Comparison of ENCODE assay signal across 12 mouse cellular contexts in genomic region chr1:181010171-181010932, GRCm38 (mm10). TPM values are rescaled to one million over a fixed set of nuclear protein-coding genes. Genes with fewer than 3 reads are reported as not detected.
DNase-seq lines count a peak whose midpoint lies in the region; ATAC-seq and TF ChIP-seq lines count a peak whose summit lies in the region.
"Had no signal": no experiment of that assay in that cellular context is flagged by ENCODE, and none has a peak within 500 bp of the region (broad histone marks: within the 10 kb centered on the region; RNA-seq: fewer than 3 reads in every experiment).

No protein-coding gene starts in this region.

- H3K9ac ChIP-seq in heart, embryonic 13.5 days, result 0 out of 2 replicates have a peak overlapping the region, but pooled peaks have one; percentile 1
- 0 out of 2 replicates have a peak overlapping the region, but pooled peaks have one; percentile 25 for H3K9ac ChIP-seq in limb, embryonic 13.5 days
- H3K9ac ChIP-seq: forebrain, embryonic 15.5 days had no signal

- no peak overlapping the region for H3K4me2 ChIP-seq in heart, embryonic 13.5 days
- H3K4me2 ChIP-seq in limb, embryonic 13.5 days (replicated peaks), result no peak overlapping the region
- H3K4me2 ChIP-seq: forebrain, embryonic 15.5 days had no signal

- no peak for TF ChIP-seq CTCF in embryonic fibroblast, embryonic 13.5 days (IDR thresholded peaks at IDR 0.05; ENCODE audit: borderline replicate concordance, insufficient read depth, low read length)

- peaks cover 27% of the 10 kb centered on the region for H3K4me1 ChIP-seq in heart, embryonic 13.5 days
- H3K4me1 ChIP-seq in embryonic fibroblast, embryonic 13.5 days (ENCODE audit: control insufficient read depth, insufficient read depth, low read length), result peaks cover 17% of the 10 kb centered on the region
- peaks cover 6% of the 10 kb centered on the region for H3K4me1 ChIP-seq in limb, embryonic 13.5 days

- H3K36me3 ChIP-seq in heart, embryonic 13.5 days, result no peaks in the 10 kb centered on the region
- H3K36me3 ChIP-seq in limb, embryonic 13.5 days, result no peaks in the 10 kb centered on the region
- H3K36me3 ChIP-seq: forebrain, embryonic 15.5 days had no signal

- no peak for ATAC-seq in heart, embryonic 13.5 days (ENCODE audit: extremely low read depth, insufficient number of reproducible peaks, low FRiP score, low TSS enrichment)
- no peak for ATAC-seq in limb, embryonic 13.5 days (ENCODE audit: low FRiP score, low read depth)
- ATAC-seq: forebrain, embryonic 15.5 days had no signal

- peaks cover 5% of the 10 kb centered on the region; the same call in 1 of the 2 replicates for H3K27me3 ChIP-seq in heart, embryonic 13.5 days (replicated peaks)
- no peaks in the 10 kb centered on the region for H3K27me3 ChIP-seq in limb, embryonic 13.5 days
- H3K27me3 ChIP-seq: forebrain, embryonic 15.5 days had no signal

- H3K27ac ChIP-seq in heart, embryonic 13.5 days (replicated peaks), result peak overlapping the region; percentile 13
- H3K27ac ChIP-seq in embryonic fibroblast, embryonic 13.5 days (ENCODE audit: insufficient read depth, low read length), result peak overlapping the region; percentile 43
- H3K27ac ChIP-seq in limb, embryonic 13.5 days, result no peak overlapping the region
- H3K27ac ChIP-seq: forebrain, embryonic 15.5 days had no signal

- H3K9me3 ChIP-seq in heart, embryonic 13.5 days, result no peaks in the 10 kb centered on the region
- no peaks in the 10 kb centered on the region for H3K9me3 ChIP-seq in limb, embryonic 13.5 days
- H3K9me3 ChIP-seq: forebrain, embryonic 15.5 days had no signal

- 57% methylated on average over 4 of the region's 4 CpGs for WGBS in heart, embryonic 13.5 days
- 61% methylated on average over 4 of the region's 4 CpGs for WGBS in limb, embryonic 13.5 days

- TF ChIP-seq POLR2A in embryonic fibroblast, embryonic 13.5 days (IDR thresholded peaks at IDR 0.05; ENCODE audit: low read depth, low read length), result no peak

- no peak for DNase-seq in heart, adult 18-20 months
- peak; percentile 26 for DNase-seq in lung, postnatal 36 days
- DNase-seq in lung, postnatal 4 days, result no peak
- no peak for DNase-seq in frontal cortex, postnatal 10 days (ENCODE audit: low spot score in 2 of 2)
- DNase-seq: spleen, adult 18-20 months had no signal

- no peak overlapping the region for H3K4me3 ChIP-seq in heart, embryonic 13.5 days
- H3K4me3 ChIP-seq in embryonic fibroblast, embryonic 13.5 days (ENCODE audit: insufficient read depth, low read length), result no peak overlapping the region
- no peak overlapping the region for H3K4me3 ChIP-seq in limb, embryonic 13.5 days
- H3K4me3 ChIP-seq: forebrain, embryonic 15.5 days had no signal

RNA-seq across cellular contexts. Expression of gene Ephx1, which starts 10.4 kb away (rescaled TPM):
- polyA plus RNA-seq in heart, embryonic 13.5 days (2015; fragmentation: Nextera tagmentation; extraction: Ambion mirVana), result 5.6 and 6.0 TPM in 2 replicates
- 10 to 100 TPM; 28.7 to 37.5 TPM for total RNA-seq in heart, adult 18-20 months (2021)
- 156 and 205 TPM in 2 replicates for polyA plus RNA-seq in embryonic fibroblast, embryonic 13.5 days (2011; ENCODE audit: insufficient read length, low read depth, missing spikeins)
- polyA plus RNA-seq in limb, embryonic 13.5 days (2015; fragmentation: Nextera tagmentation; extraction: Ambion mirVana), result 4.2 and 4.3 TPM in 2 replicates

RNA-seq across cellular contexts. Expression of gene 9130409I23Rik, which starts 40.7 kb away (rescaled TPM):
- polyA plus RNA-seq in heart, embryonic 13.5 days (2015; fragmentation: Nextera tagmentation; extraction: Ambion mirVana), result not detected in 2 replicates
- total RNA-seq in heart, adult 18-20 months (2021), result not detected
- polyA plus RNA-seq in embryonic fibroblast, embryonic 13.5 days (2011; ENCODE audit: insufficient read length, low read depth, missing spikeins), result not detected in 2 replicates
- polyA plus RNA-seq in limb, embryonic 13.5 days (2015; fragmentation: Nextera tagmentation; extraction: Ambion mirVana), result not detected in 2 replicates
- total RNA-seq: adrenal gland, postnatal 36 days; left cerebral cortex, postnatal 36 days; MEL had no signal

Comparison
In these comparisons a context has a peak if more than half of its experiments do, and no peak if none do; other contexts are left out.
1. RNA of gene Ephx1, which starts 10.4 kb away (polyA plus RNA-seq): 156 to 205 TPM in embryonic fibroblast, embryonic 13.5 days; 5.6 to 6.0 TPM in heart, embryonic 13.5 days and 4.2 to 4.3 TPM in limb, embryonic 13.5 days; every median in the first group is over 10 times any median in the second.